Mouse (Mus musculus) Patski (cell line): ENCODE results near the gene Ints3. TPM values are rescaled to one million over a fixed set of nuclear protein-coding genes. Genes with fewer than 3 reads are reported as not detected.

Experiments
- ATAC-seq: fragments of 100-300 bp; one replicate; pipeline ENCODE4 v1.8.0; 2021
- CTCF ChIA-PET: fragments of 350-600 bp; sonication (Branson Sonifier 250); formaldehyde crosslinking; loops from one replicate; lab custom pipeline; 2022; ENCODE audit warnings: inconsistent platforms; lab: Charles Lee
- POLR2A ChIA-PET: fragments of 350-600 bp; sonication (Branson Sonifier 250); formaldehyde crosslinking; loops from one replicate; lab custom pipeline; 2022; ENCODE audit warnings: antibody characterized with exemption, inconsistent platforms; lab: Charles Lee
- DNase-seq: peaks from one replicate; pipeline ENCODE4 v3.0.0-alpha.2; 2011; ENCODE audit warnings: low read depth, low spot score
- H3K27me3 ChIP-seq: fragments of 371-371 bp; one replicate; pipeline ENCODE4 v1.5.1; 2021
- CTCF ChIP-seq: fragments of 100-300 bp; IDR thresholded peaks from one replicate; pipeline ENCODE4 v1.5.1; 2021
- in situ Hi-C: fragments of 300-500 bp; cut with MboI; formaldehyde crosslinking; loops from 3 replicates; pipeline ENCODE4 v1.11.1; 2018; ENCODE audit warnings: low pct_unique_long_range_greater_than_20kb, mixed read lengths
- polyA plus RNA-seq: library from polyadenylated mRNA; unstranded; gene quantifications from one replicate; pipeline ENCODE4 v1.2.3, GENCODE M21; 2021

Gene Ints3
- polyA plus RNA-seq, 1 experiment from 2014 or later: 77.8 TPM

- in situ Hi-C loops: no loop called here
These were observed 13.1 kb upstream of the Ints3 start for GRCm38 (mm10) chr3:90446389-90447122.

DNA sequence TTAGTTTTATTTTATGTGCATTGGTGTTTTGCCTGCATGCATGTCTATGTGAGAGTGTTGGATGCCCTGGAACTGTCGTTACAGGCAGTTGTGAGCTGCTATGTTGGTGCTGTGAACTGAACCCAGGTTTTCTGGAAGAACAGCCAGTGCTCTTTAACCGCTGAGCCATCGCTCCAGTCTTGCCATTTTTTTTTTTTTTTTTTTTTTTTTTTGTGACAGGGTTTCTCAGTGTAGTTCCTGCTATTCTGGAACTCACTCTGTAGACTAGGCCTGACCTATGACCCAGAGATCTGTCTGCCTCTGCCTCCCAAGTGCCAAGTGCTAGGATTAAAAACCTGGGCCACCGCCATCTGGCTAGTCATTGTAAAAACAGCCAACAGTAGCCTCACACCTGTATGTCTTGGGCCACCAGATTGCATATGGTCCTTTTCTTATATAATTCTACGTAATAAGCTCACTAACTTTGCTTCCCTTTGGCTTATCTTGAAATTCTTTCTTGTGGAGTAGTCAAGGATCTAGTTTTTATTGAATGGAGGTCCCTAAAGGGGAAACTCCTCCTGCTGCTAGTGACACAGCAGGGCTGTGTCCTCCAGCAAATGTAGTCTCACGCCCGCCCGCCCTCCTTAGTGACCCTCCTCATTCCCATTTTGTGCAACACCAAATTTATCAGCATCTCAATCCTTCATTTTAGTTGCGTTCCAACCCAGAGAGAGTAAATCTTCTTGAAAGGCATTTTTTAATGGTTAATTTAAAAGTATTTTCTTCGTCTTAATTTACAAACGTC is 12.2 kb upstream of the Ints3 start:
- CTCF ChIA-PET: interaction anchor here (2.3 to 4.2 kb wide), 2 partner anchors 8 to 12 kb away, joined by 11 to 13 read pairs; no protein-coding TSS in a partner anchor
- POLR2A ChIA-PET: no interaction called here
- in situ Hi-C loops: no loop called here
- no peak for TF ChIP-seq CTCF
- ATAC-seq: no peak
- no peak for DNase-seq
- no peaks in the 10 kb centered on the region for H3K27me3 ChIP-seq

More at GRCm38 (mm10) chr3:90446389-90447122, 13.1 kb upstream of the Ints3 start:
- TF ChIP-seq CTCF: no peak
- H3K27me3 ChIP-seq: no peaks in the 10 kb centered on the region
- ATAC-seq (no peak), DNase-seq (no peak)
- ChIA-PET CTCF (interaction anchor here (2.3 to 4.2 kb wide), 2 partner anchors 9 to 11 kb away, joined by 11 to 13 read pairs; no protein-coding TSS in a partner anchor), POLR2A (interaction anchor here (1.0 kb wide), 1 partner anchor 12 kb away, joined by 3 read pairs; no protein-coding TSS in a partner anchor)

DNA sequence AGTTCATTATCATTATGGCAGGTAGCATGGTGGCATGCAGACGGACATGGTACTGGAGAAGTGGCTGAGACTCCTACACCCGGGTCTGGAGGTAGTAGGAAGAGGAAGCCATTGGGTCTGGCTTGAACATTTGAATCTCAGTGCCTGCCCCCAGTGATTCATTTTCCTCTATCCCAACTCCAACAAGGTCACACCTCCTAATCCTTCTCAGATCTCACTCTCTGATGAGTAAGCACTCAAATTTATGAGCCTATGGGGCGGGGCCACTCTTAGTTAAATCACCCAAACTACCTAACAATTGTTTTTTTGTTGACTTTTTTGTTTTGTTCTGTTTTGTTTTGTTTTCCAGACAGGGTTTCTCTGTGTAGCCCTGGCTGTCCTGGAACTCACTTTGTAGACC is 10.6 kb upstream of the Ints3 start:
- ChIA-PET CTCF (no interaction called here), POLR2A (no interaction called here)
- in situ Hi-C loops: no loop called here
- ATAC-seq (no peak), DNase-seq (no peak)
- no peaks in the 10 kb centered on the region for H3K27me3 ChIP-seq
- TF ChIP-seq CTCF: no peak

DNA sequence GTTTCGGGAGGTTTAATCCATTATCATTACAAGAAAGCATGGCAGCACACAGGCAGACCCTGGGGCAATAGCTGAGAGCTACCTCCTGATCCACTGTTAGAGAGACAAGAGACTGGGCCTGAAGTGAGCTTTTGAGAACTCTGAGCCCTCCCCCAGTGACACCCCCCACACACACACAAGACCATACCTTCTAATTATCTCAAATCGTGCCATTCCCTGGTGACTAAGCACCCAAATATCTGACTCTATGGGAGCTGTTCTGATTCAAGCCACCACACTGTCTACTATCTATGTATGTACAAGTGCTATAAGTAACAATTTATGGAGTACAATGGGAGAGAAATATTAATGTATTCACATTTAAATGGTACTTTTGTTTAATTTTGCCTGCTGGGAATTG is 7.3 kb upstream of the Ints3 start:
- ATAC-seq (no peak), DNase-seq (no peak)
- in situ Hi-C loops: no loop called here
- ChIA-PET CTCF (interaction anchor here (0.7 kb wide), 1 partner anchor 20 kb away, joined by 3 read pairs; no protein-coding TSS in a partner anchor), POLR2A (no interaction called here)
- no peak for TF ChIP-seq CTCF
- H3K27me3 ChIP-seq: no peaks in the 10 kb centered on the region

- no peaks in the 10 kb centered on the region for H3K27me3 ChIP-seq
- in situ Hi-C loops: no loop called here
- POLR2A ChIA-PET: interaction anchor here (1.3 kb wide), 1 partner anchor 14 kb away, joined by 3 read pairs; no protein-coding TSS in a partner anchor
- TF ChIP-seq CTCF: no peak
- no peak for ATAC-seq
- CTCF ChIA-PET: interaction anchor here (1.2 to 2.4 kb wide), 4 partner anchors 10 to 30 kb away, joined by 3 to 11 read pairs (median 3); no protein-coding TSS in a partner anchor
- no peak for DNase-seq
These were observed 3.7 kb upstream of the Ints3 start for GRCm38 (mm10) chr3:90437131-90437530.

DNA sequence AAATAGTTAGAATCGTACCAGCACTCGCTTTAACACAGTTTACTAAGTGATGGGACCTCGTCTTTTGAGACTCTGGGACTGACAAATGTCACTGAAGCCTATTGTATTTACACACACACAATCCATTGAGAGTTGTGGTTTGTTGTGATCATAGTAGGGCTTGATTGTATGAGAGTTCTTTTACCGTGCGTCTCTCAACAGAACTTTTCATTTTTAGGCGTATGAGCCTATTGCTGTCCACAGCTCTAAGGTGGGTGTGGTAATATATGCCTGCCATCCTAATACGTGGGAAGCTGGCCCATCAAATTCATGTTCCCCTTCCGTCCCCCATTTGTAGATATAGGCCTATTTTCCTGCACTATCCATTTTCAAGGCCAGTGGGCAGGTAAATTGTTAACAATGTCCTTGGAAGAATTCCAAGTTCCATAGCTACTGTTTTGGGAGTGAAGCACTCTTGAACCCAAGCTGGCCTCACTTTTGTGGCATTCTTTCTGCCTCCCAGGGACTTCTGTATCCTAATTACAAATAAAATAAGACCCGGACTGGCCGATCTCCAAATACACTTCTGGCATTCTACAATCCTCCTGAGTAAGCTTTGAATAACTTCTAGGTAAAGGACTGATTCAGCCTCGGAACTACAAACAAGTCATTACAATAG is 780 bp upstream of the Ints3 start:
- in situ Hi-C loops: no loop called here
- CTCF ChIA-PET: interaction anchor here (0.6 to 2.1 kb wide), 9 partner anchors 10 to 179 kb away, joined by 3 to 7 read pairs (median 4); partner anchors contain the start of gene Npr1
- POLR2A ChIA-PET: interaction anchor here (0.7 to 1.6 kb wide), 5 partner anchors 20 to 142 kb away, joined by 3 to 4 read pairs (median 3); no protein-coding TSS in a partner anchor
- H3K27me3 ChIP-seq: no peaks in the 10 kb centered on the region
- ATAC-seq: no peak
- no peak for TF ChIP-seq CTCF
- DNase-seq: peak; percentile 72

DNA sequence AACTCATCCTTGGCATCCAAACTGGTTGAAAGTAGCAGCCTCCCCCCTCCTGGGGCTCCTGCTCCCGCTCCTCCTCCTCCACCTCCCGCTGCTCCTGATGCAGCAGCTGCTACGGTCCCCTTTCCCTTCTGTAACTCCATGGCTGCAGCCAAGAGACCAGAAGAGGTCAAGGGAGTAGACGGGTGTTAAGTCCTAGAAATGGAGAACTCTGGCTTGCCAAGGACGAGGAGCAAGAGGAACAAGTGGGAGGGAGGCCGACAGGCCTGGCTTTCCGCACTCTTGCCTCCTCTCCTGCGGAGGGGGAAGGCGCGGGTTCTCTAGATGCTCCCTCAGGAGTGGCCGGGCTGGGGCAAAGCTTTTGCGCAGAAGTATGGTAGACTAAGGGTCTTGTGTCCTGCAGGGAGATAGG is 607 bp downstream of the Ints3 start:
- H3K27me3 ChIP-seq: no peaks in the 10 kb centered on the region
- CTCF ChIA-PET: interaction anchor here (1.3 to 2.1 kb wide), 2 partner anchors 9 to 10 kb away, joined by 4 to 7 read pairs; no protein-coding TSS in a partner anchor
- POLR2A ChIA-PET: interaction anchor here (0.7 to 1.6 kb wide), 4 partner anchors 15 to 196 kb away, joined by 3 read pairs; no protein-coding TSS in a partner anchor
- no peak for ATAC-seq
- no peak for TF ChIP-seq CTCF
- in situ Hi-C loops: no loop called here
- no peak for DNase-seq

- in situ Hi-C loops: no loop called here
- TF ChIP-seq CTCF: no peak
- no peak for ATAC-seq
These were observed 1.1 kb downstream of the Ints3 start for GRCm38 (mm10) chr3:90432348-90432747.

DNA sequence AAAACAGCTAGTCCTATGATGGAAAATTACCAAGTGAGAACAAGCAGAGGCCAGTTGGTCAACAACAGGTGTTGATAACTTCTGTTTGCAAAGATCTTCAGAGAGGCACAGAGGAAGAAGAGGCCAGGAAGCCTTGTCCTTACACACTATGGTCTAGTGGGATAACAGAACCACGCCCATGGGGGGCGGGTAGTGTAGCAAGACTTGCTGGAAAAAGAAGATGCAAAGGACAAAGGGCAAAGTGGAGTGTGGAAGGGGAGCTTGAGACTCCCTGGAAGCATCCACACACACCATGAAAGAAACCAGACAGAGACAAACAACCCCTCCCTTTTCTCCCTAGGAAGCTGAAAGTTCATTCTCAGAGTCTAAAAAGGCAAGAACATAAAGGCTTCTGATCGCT is 3.8 kb downstream of the Ints3 start:
- ChIA-PET CTCF (no interaction called here), POLR2A (no interaction called here)
- in situ Hi-C loops: no loop called here
- H3K27me3 ChIP-seq: no peaks in the 10 kb centered on the region
- ATAC-seq: no peak
- TF ChIP-seq CTCF: no peak
- no peak for DNase-seq

More at GRCm38 (mm10) chr3:90432348-90432747, 1.1 kb downstream of the Ints3 start:
- ChIA-PET CTCF (interaction anchor here (1.3 to 2.1 kb wide), 2 partner anchors 8 to 10 kb away, joined by 4 to 7 read pairs; no protein-coding TSS in a partner anchor), POLR2A (interaction anchor here (0.8 to 1.6 kb wide), 3 partner anchors 14 to 196 kb away, joined by 3 read pairs; no protein-coding TSS in a partner anchor)
- DNase-seq: no peak
- H3K27me3 ChIP-seq: no peaks in the 10 kb centered on the region
